Mouse (Mus musculus) testis, postnatal 14 days (tissue): ENCODE measurements around the gene Lrrc26.

Experiments used
- DNase-seq: peaks from one replicate; pipeline ENCODE4 v3.0.0; 2021; ENCODE audit warnings: low spot score

Gene Lrrc26

GRCm38 (mm10) chr2:25266720-25267119, 23.0 kb upstream of the Lrrc26 start:
- no peak for DNase-seq

- DNase-seq: no peak
Measured at GRCm38 (mm10) chr2:25267241-25267640, 22.5 kb upstream of the Lrrc26 start.

- no peak for DNase-seq
Measured at GRCm38 (mm10) chr2:25267746-25268309, 21.9 kb upstream of the Lrrc26 start.

- peak; percentile 96 for DNase-seq
Measured at GRCm38 (mm10) chr2:25271827-25272511, 17.7 kb upstream of the Lrrc26 start, which contains the start of the genes Ssna1 and Anapc2. Gene Ssna1, minus strand, starts transcription at chr2:25272438. Gene Anapc2, plus strand, starts transcription at chr2:25272478.

- DNase-seq: no peak
Measured at GRCm38 (mm10) chr2:25272515-25272914, 17.2 kb upstream of the Lrrc26 start.

DNA sequence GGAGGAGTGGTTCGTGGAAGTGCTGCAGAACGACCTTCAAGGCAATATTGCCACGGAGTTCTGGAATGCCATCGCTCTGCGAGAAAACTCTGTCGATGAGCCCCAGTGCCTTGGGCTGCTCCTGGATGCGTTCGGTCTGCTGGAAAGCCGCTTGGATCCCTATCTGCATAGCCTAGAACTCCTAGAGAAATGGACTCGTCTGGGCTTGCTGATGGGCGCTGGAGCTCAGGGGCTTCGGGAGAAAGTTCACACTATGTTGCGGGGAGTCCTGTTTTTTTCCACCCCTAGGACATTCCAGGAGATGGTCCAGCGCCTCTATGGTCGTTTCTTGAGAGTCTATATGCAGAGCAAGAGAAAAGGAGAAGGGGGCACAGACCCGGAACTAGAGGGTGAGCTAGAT, 16.7 kb upstream of the Lrrc26 start:
- no peak for DNase-seq

- no peak for DNase-seq
Measured at GRCm38 (mm10) chr2:25278928-25279882, 10.5 kb upstream of the Lrrc26 start.

GRCm38 (mm10) chr2:25285551-25285950, 4.2 kb upstream of the Lrrc26 start:
- no peak for DNase-seq

DNA sequence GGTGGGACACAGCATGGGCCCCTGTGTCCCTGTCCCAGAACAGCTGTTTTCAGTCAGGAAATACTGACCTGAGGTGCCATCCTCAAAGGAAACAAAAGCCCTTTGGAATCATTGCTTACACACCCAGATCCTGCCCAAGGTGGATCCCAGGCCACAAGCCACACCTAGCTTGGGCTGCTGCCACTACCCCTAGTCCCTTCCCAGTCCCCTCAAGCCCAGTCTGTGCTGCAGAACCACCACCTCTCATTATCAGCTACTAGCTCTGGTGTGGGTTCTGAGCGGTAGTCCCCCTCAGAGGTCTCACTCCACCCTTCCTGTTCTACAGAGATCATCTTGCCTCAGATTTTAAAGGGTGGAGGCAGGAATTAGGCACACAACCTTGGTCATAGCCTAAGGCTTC, 3.4 kb upstream of the Lrrc26 start:
- DNase-seq: no peak

DNA sequence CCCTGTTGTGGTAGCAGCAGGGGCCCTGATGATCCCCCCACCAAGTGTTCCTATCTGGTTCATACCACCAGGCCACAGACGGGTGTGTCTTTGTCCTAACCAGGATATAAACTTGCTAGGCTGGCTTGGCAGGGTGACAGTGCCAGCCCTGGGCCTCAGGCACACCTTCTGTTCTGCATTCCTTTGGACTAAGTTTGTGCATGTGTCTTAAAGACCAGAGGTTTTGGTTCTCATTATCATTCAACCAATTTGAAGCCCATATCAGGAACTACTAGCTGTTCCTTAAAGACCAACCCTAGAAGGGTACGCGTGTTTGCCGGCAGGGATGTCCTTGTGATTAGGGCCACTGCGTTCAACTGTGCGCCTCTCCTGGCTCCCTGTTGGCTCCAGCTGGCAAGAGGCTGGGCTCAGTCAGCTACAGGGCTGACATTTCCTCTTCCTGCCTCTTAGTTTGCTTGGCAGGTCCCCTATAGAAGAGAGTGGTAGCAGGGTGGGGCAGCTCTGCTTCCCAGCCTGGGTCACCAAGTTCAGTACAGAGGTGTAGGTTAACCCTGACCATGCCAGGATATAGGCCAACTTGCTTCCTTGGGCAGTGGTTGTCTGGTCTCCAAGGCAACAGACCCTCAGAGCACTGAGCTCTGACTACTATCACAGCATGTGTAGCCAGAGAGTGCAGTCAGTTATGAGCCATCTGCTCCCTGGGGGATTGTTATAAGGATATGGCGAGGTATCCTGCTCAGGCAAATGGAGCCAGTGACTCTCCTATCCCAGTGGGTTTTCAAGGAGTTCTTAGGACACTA, 2.7 kb upstream of the Lrrc26 start:
- peak; percentile 14 for DNase-seq

DNA sequence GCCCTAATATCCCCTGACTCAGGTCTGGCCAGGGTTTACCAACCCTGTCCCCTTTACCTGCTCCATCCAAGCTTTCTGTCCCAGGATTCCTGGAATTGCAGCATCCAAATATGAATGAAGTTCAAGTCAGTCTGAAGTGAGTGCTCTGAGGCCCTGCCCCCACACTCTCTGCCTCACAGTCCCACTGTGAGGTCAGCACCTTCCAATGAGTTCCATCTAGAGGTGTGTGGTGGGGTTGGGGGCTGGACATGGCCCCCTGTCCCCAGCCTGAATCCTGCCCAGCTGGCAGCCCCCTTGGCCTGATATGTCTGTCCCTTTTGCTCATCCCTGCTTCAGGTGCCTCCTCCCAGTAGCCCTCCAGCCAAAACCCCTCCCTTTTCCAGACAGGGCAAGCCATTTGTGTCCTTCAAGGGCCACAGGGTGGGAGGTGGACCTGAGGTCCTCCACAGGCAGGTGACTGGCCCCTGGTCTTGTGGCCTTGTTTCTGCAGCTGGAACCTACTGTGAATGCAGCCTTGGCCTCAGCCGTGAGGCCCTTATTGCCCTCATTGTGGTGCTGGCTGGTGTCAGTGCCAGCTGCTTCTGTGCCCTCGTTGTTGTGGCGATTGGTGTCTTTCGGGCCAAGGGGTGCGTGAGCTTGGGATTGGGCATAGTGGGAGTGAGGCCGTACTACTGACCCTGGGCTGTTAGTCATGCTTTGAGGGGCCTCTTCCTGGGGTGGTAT, 1.6 kb upstream of the Lrrc26 start, which contains the start of gene Tmem210:
Tmem210 (plus strand) TSS at position 219 of the 723 bp plus-strand sequence.
- DNase-seq: no peak

DNA sequence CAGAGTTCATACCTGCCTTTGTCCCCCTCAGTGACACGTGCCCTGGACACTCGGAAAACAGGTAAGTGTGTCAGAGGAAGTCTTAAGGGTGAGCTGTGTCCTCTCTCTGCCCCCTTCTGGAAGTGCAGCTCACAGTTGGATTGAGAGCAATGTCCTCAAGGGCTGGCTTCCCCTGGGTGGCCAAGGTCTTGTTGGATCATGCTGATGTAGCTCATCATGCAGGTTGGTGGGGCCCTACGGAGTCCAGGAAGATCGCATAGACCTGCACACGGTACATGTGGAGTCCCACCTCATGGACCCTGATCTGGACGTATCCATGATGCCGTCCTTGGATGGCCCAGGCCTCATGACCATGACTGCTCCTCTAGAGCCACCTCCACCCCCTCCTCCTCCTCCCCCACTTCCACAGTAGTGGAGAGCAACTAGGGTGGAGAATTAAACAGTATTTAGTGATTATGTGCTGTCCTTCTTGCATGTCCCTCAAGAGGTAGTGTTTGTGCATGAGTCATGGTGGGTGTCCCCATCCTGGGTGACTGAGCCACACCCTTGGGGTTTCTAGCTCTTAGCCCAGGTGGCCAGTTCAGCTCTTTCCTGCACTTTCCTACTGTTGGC, 875 bp upstream of the Lrrc26 start:
- no peak for DNase-seq

- DNase-seq: no peak
Measured at GRCm38 (mm10) chr2:25290101-25290815, 543 bp downstream of the Lrrc26 start.

DNA sequence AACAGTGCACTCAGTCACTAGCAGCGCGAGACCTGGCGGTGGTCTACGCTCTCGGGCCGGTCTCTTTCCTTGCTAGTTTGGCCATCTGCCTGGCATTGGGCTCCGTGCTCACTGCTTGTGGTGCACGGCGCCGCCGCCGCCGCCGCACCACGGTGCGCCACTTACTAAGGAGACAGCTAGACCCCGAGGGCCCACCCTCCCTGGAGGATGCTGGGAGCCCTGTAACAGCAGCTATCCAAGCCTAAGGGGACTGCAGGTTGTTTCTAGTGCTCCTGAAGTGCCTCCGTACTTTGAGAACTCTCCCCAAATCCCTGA, 1.1 kb downstream of the Lrrc26 start:
- DNase-seq: no peak

- no peak for DNase-seq
Measured at GRCm38 (mm10) chr2:25291184-25292053, 1.7 kb downstream of the Lrrc26 start.

- DNase-seq: no peak
Measured at GRCm38 (mm10) chr2:25292054-25292544, 2.4 kb downstream of the Lrrc26 start.

DNA sequence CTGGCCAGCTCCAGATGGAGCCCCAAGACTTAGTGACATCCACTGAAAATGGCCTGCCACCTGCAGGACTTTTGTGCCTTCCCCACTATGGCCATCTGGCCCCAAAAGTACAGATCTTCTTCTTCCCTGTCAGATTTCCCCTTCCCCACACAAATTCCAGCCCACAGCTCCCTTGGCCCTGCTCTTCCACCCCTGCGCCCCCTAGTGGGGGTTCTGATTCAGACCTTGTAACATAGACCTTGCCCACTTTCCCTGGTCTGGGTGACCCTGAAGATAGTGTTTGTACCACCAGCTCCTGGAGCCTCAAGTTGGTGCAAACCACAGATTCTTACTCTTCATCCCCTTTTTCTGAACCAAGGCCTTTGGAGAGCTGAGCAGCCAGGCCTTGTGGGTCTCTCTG, 3.1 kb downstream of the Lrrc26 start:
- DNase-seq: peak; percentile 60

- no peak for DNase-seq
Measured at GRCm38 (mm10) chr2:25293706-25294105, 4.0 kb downstream of the Lrrc26 start.

GRCm38 (mm10) chr2:25297093-25297492, 7.4 kb downstream of the Lrrc26 start:
- no peak for DNase-seq
